Mouse (Mus musculus): Measurements from ENCODE around the gene Rfc5.
"Not testable (repeated sequence)": the region's sequence is repeated elsewhere in the genome, so short reads cannot be mapped to it uniquely, and the experiment has no call there.

Rfc5 gene

GRCm38 (mm10) chr5:117388877-117389276 is at the start of gene Rfc5:
Gene Rfc5 (minus strand): TSS chr5:117389047.
- peak; percentile 92 to 94 for DNase-seq (ENCODE audit: low spot score in 2 of 2)

GRCm38 (mm10) chr5:117433501-117433900 is 44.7 kb upstream of the Rfc5 start:
- not testable (repeated sequence) for DNase-seq (ENCODE audit: low spot score in 2 of 2)

- DNase-seq (ENCODE audit: low spot score in 2 of 2), result no peak
Observed at GRCm38 (mm10) chr5:117417442-117417841, 28.6 kb upstream of the Rfc5 start.

GRCm38 (mm10) chr5:117415011-117415912 is 26.4 kb upstream of the Rfc5 start:
- DNase-seq (ENCODE audit: low spot score in 2 of 2), result peak in 1 of 2 experiments; percentile 19

GRCm38 (mm10) chr5:117414611-117415010 is 25.8 kb upstream of the Rfc5 start:
- DNase-seq (ENCODE audit: low spot score in 2 of 2), result peak in 1 of 2 experiments; percentile 22

- DNase-seq (ENCODE audit: low spot score in 2 of 2), result peak; percentile 73 to 77
Observed at GRCm38 (mm10) chr5:117413507-117414501, 25.0 kb upstream of the Rfc5 start, which contains the start of gene Ksr2. Gene Ksr2 (plus strand): TSS chr5:117414000.

- DNase-seq (ENCODE audit: low spot score in 2 of 2), result no peak
Observed at GRCm38 (mm10) chr5:117409369-117409768, 20.5 kb upstream of the Rfc5 start.

GRCm38 (mm10) chr5:117408216-117408615 is 19.4 kb upstream of the Rfc5 start:
- DNase-seq (ENCODE audit: low spot score in 2 of 2), result no peak

- DNase-seq (ENCODE audit: low spot score in 2 of 2), result not testable (repeated sequence)
Observed at GRCm38 (mm10) chr5:117404671-117405070, 15.8 kb upstream of the Rfc5 start.

- no peak for DNase-seq (ENCODE audit: low spot score in 2 of 2)
Observed at GRCm38 (mm10) chr5:117403609-117404008, 14.8 kb upstream of the Rfc5 start.

GRCm38 (mm10) chr5:117399281-117399680 is 10.4 kb upstream of the Rfc5 start:
- DNase-seq (ENCODE audit: low spot score in 2 of 2), result no peak

- no peak for DNase-seq (ENCODE audit: low spot score in 2 of 2)
Observed at GRCm38 (mm10) chr5:117398007-117398550, 9.2 kb upstream of the Rfc5 start.

GRCm38 (mm10) chr5:117397371-117397770 is 8.5 kb upstream of the Rfc5 start:
- no peak for DNase-seq (ENCODE audit: low spot score in 2 of 2)

- DNase-seq (ENCODE audit: low spot score in 2 of 2), result no peak
Observed at GRCm38 (mm10) chr5:117396596-117397014, 7.8 kb upstream of the Rfc5 start.

GRCm38 (mm10) chr5:117395834-117396233 is 7.0 kb upstream of the Rfc5 start:
- no peak for DNase-seq (ENCODE audit: low spot score in 2 of 2)

GRCm38 (mm10) chr5:117390895-117391294 is 2.0 kb upstream of the Rfc5 start:
- no peak for DNase-seq (ENCODE audit: low spot score in 2 of 2)

GRCm38 (mm10) chr5:117388296-117388751 is 523 bp downstream of the Rfc5 start:
- DNase-seq (ENCODE audit: low spot score in 2 of 2), result peak in 1 of 2 experiments; percentile 48

GRCm38 (mm10) chr5:117383198-117383597 is 5.6 kb downstream of the Rfc5 start:
- DNase-seq (ENCODE audit: low spot score in 2 of 2), result no peak

- no peak for DNase-seq (ENCODE audit: low spot score in 2 of 2)
Observed at GRCm38 (mm10) chr5:117381785-117382184, 7.1 kb downstream of the Rfc5 start.

- DNase-seq (ENCODE audit: low spot score in 2 of 2), result no peak
Observed at GRCm38 (mm10) chr5:117380199-117380598, 8.6 kb downstream of the Rfc5 start.

- not testable (repeated sequence) for DNase-seq (ENCODE audit: low spot score in 2 of 2)
Observed at GRCm38 (mm10) chr5:117377731-117378130, 11.1 kb downstream of the Rfc5 start.
